Mouse (Mus musculus) spleen, postnatal 10 days (tissue): ENCODE measurements at regions not wholly inside any gene's neighbourhood (a gene's known extent, or its start where the extent isn't known, plus 50 kb on each side); places are given as distances from the start of the nearest gene placed in this dataset.

Source experiments
- DNase-seq, 2 experiments: peaks; one replicate each; pipeline ENCODE4 v3.0.0; 2021 to 2022; ENCODE audit warnings: low spot score in 2 of 2

DNA sequence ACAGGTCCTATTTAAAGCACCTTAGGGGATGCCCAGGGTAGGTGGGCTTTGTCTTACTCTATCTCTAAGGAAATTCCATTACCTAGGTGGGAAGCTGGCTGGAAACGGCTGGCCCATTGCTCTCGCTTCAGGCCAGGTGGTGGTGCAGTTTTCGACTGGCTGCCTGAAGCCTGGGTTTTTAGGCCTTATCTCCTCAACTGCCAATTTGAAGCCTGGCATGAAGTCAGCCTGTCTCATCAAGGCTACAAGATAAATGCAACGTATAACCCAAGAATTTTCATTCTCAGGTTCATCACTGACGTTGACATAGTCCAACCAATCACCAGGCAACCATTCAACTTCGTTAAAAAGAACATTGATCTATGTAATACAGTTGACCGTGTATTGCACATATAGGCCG is 417.3 kb upstream of the Gm6657 start:
- DNase-seq = no peak

DNA sequence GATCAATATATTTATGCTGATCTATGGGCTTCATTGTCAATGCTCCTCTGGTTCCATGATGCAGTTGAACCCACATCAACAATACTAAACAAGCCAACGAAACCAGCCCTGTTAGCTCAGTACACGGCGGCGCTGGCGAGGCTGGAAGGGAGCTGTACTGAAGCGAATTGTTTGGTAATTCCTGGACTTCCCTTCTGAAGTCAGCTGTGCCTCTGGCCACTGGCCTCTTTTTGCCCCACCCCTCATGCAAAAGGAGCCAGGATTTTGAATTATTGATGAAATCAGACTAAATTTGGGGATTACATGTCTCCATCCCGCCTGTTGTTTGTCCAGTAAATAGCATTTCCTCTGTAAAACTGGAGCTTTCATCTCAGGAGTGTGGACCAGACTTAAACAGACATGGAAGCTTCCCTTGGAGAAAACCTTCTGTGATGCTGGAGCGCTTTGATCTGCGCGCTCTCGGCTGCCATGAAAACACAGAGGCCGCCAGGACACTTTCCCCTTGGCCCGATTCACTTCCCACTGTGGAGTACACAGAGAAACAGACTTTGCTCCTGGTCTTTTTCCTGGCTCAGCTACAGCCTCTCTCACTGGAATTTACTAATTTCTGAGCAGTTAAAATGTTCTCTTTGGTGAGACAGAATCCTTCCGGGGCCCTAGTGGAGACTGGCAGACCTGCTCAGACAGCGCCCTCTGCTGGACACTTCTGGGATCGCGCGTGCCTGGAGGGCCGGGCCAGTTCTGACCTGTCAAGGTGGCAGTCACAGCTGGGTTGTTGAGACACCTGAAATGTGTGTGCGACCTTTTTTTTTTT is 412.9 kb upstream of the Gm6657 start:
- DNase-seq = peak; percentile 72 to 89

DNA sequence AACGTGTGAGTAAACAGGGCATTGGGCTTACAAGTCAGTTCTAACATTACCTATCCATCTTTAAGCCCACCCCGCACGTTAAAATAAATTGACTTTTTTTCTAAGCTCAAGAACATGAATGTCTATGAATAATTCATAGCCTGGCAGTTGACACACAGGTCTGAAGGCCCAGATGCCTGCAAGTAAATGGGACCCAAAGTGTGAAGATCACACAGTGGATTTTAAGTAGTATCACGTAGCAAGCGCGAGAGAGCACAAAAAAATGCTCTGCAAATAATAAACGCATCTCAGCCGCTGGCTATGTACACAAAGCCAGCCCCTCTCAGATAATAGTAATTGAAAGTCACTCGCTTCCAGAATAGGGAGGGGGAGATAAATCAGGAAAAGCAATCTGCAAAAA is 410.1 kb upstream of the Gm6657 start:
- no peak for DNase-seq

DNA sequence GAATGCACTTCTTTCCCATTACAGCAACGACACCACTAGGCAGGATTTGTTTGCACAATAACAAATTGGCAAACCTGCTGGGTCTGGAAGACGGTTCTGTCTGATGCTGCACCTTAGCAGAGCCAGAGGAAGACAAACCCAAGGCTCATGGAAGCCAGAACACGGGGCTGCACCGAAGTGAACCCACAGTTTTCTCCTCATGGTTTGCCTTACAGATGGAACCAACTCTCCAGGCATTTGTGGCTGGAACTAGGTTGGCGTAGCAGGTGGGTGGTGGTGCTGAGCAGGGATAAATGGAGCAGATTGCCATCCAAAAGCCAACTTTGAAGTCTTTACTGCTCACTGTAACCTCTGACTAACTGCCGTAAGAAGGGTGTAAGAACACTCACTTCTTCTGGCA is 408.4 kb upstream of the Gm6657 start:
- DNase-seq = no peak

DNA sequence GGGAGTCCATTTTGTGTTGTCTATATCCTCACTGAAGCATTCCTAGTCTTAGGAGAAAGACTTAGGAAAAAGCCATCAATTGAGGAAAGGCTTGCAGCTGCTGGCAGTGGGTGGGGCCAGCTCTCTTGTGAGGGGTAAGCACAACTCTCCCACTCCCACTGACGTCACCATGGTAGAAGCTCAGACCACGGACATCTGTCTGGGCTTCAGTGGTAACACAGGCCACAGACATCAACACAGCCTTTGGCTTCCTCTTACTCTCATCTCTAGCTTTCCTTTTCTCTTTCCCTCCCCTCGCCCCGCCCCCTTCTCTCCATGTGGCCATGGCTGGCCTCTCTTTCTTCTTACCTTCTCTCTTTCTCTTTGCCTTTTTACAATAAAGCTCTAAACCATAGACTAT is 407.4 kb upstream of the Gm6657 start:
- DNase-seq = no peak

DNA sequence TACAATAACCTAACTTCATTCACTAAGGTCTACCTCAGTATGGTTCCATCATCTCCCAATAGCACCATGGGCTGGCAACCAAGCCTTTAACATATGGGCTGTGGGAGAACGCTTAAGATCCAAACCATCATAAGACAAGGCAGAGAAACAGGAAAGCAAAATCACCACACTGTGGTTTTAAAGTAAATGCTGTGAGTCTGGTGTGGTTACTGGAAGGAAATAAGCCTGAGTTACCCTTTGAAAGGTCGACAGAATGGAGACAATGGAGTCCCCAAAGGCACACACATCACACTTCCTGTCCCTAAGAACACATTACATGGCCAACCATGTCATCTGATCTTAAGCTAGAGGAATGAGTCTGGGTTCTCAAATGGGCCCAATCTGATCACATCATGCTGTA is 405.8 kb upstream of the Gm6657 start:
- DNase-seq = no peak

DNA sequence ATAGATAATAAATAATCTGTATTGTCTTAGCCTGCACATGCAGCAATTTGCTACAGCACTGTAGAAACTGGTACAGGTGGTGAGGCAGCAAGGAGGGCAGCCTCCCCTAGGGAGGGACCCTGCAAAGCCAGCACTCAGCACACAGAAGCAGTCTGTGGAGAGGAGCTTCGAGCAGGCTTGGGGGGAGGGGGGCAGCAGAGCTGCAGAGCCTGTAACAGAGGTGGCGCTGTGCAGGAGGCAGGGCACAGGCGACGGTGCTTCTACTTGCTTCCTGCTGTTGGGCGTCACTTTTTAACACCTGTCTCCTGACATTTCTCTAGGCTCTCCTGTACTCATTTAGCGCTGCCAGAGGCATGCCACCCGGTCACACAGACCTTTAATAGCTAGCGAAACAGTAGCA is 404.6 kb upstream of the Gm6657 start:
- peak in 1 of 2 experiments; percentile 45 for DNase-seq

DNA sequence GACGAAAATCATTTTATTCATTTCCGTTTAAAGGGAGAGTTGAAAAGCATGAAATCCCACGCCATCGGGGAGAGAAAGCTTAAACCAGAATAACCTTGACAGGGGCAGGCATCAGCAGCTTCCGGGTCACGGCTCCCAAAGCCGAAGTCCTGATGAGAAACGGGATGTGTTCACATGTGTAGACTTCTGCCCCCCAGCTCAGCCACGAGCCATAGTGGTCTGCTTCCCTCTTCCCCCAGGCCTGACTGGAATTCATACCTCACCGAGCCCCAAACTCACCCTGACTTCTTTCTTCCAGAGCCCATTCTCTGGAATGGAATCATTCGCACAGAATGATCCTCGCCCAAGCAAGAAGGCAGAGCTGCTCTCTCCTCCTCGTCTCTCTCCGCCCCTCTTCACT is 404.2 kb upstream of the Gm6657 start:
- DNase-seq = no peak

DNA sequence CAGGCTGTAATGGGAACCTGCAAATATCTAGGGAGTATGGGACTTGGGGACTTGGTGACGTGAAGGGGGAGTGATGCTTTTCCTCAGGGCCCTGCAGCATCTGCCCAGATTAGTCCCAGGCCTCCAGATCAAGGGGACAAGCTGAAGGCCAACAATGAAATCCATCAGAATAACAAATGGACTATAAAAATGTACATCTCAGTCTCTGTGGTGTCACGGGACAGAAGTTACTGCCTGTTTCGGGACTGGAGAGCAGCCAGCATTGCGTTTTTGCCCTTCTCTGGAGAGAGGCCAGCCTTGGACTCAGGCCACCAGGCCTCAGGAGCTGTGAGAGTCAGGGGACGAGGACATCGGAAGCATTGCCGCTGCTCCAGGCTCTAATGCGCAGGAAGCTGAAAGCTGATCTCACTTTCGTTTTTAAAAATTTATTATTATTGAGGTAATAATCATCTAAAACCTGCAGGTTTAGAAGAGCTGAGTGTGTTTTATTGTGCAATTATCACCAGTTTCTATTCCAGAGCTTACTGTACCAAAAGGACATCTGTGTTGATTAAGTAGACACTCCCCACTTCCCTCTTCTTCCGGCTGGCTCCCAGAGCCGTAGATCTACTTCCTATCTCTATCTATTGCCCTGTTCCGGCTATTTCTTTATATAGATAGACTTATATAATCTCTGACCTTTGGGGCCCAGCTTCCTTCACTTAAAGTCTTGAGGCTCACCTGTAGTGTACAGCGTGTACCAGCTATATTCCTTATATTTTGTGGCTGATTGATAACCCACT is 403.0 kb upstream of the Gm6657 start:
- no peak for DNase-seq

DNA sequence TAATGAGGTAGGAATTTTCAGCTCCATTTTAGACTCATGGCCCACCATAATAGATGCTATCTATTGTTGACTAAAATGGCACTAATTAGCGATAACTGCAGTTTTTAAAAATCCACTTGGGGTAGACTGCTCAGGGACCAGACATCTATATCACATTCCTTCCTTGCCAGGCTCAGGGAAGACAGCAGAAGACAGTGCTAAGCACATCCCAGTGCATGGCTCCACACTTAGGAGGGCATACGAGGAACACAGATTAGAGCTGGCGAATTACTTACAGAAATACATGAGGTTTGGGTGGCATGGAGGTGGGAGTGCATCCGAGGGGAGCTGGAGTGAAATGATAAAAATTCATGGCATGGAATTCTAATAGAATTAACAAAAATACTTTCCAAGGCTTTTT is 395.5 kb upstream of the Gm6657 start:
- DNase-seq = no peak

DNA sequence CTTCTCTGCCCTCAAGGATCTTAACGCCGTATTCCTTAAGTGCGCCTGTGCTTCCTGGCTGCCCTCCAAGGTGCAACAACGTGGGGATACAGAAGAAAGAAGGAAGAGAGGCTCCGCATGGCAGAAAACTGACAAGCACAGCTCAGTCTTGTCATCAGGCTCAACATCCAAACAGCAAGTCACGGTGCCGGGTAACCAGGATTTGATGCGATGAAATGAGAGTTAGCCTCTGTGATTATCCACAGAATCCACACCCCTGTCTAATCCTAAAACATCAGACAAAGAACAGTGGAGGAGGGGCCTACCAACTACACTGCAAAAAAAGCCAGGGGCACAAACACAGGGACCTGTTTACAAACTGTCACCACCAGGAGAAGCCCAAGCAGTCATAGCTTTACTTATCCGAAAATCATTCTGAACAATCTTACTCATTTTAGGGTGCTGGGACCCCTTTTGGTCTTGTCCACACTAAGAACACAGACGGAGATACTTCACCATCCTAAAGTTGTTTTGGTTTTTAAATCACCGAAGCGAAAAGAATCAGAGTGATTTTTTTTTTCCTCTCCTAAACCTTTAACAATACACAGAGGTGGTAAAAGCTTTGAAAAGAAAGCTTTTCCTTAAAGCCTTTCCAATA is 394.8 kb upstream of the Gm6657 start:
- no peak for DNase-seq

DNA sequence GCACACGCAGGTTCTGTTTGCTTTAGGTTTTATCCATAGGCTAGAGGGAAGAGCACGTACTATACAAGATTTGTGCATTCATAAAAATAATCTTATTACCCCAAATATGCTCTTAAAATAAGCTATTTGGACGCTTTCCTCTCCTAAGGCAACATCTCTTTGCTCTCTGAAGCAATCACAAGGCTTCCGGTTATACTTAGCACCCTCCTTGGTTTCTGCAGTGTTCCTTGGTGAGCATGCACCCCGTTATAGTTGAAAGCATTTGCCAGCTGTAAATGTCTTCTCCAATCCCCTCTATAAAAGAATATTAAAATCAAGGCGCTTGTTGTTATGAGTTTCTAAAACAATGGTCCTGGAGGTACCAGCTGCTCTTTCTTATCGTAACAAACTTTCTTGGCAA is 386.4 kb upstream of the Gm6657 start:
- no peak for DNase-seq

DNA sequence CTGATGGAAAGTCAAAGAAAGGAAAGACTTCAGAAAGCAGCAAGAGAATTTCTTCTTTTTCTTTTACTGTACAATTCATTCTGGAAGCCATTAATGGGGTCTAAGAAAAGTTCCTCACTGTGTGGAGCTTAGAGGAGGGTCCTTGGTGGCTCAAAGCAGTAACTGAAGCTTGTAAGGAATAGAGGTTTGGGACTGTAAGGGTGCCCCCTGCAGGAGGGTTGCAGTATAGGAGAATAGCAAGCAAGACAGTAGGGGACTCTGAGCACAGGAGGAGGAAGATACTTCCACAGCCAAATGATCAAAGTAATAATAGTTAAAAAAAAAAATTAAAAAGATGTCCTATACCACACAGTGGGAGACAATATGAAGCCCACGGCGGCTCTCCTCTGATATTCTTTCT is 382.8 kb upstream of the Gm6657 start:
- peak in 1 of 2 experiments; percentile 49 for DNase-seq

DNA sequence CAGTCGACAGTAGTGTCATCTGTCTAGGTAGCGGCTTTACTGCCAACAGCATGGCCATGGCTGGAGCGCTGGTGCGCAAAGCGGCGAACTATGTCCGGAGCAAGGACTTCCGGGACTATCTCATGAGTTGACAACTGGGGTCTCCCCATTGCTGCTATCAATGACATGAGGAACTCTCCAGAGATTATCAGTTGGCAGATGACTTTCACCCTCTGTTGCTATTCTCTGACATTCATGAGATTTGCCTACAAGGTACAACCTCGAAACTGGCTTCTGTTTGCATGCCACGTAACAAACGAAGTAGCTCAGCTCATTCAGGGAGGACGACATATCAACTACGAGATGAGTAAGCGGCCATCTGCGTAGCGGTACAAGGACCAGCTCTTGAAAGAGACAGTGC is 374.6 kb upstream of the Gm6657 start:
- DNase-seq = no peak

DNA sequence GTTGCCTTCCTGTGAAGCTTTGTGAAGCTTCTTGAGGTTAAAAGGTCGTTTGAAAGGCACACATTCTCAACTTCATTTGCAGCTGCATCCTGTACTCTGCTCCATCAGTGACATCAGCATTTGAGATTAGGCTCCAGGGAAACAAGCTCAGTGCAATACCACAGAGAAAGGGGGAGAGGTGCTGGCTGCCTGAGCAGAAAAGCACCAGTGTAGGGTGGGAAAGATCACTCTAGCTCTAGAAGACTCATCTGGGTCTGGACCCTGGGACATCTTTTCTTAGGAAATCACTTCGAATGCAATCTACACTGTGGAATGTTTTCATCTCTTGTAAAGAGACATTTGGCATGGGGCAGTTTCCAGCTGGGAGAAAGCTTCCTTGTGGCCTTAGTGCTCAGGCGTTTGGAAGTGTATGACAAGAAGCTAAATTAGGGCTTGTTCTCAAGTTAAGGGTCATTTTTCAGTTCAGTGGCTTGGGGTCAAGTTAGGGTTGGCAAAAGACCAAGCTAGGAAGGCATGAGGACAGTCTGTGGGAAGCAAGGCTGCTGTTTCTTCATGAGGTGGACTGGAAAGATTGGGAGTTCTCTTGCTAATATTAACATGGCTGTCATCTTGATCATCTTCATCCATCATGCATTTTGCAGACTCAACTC is 370.5 kb upstream of the Gm6657 start:
- DNase-seq = no peak

DNA sequence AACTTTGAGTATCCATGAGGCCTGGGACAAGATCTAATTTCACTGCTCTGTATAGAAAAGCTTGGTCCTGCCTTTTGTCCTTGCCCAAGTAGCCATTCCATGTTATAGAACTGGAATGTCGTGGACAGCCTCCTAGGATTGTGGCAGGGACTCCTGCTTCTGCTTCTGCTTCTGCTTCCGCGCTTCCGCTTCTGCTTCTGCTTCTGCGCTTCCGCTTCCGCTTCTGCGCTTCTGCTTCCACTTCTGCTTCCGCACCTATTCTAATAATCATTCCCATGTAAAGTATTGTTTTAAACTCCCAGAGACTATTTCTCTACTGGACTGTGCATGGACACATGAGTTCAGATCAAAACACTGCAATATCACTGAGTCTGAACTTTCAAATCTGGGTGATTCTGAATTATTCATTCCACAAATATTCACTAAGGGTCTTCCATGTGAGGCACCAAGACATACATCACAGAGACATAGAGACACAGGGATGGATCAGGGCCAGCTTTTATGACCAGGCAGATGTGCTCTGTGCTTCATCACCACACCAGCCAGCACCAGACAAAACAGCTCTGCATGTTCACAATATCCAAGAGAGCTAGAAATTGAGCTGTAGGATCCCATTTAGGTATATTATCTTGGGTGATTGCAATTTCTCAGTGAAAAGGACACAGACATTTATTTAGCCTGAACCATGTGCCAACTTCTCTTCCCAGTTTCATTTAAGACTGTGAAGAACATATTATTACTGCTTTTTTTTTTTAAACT is 360.5 kb upstream of the Gm6657 start:
- no peak for DNase-seq

DNA sequence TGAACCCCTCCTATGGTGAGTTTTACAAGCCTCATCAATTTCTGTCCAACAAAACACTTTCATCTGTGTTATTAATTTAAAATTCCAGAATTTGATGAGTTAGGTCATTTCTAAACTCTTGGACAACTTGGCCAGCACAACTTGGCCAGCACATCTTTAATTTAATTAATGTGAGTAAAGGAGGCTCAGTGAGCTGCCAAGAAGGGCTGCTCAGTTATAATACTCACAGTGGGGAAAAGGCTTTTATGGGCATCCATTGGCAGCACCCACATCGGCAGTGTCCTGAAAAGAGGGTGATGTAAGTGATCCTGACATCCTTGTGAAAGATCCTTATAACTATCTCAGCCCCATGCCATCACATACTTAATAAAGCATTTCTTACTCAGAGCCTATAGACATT is 359.2 kb upstream of the Gm6657 start:
- DNase-seq = no peak

DNA sequence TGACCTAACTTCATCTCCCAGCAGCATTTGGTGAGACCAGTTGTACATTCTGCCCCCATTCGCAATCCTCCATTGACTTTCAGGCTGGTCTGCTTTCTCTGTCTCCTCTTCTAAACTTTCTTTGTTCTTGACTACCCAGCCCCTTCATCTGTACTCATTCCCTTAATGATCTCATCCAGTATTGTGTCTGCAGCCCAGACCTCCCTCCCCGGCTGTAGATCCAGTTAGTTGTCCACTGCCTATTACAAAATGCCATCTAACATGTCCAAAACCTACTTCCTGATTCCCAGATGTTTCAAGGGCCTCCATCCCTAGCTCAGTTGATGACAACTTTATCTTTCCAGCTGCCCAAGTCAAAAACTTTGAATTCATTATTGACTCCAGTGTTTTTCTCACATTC is 357.8 kb upstream of the Gm6657 start:
- DNase-seq = no peak

DNA sequence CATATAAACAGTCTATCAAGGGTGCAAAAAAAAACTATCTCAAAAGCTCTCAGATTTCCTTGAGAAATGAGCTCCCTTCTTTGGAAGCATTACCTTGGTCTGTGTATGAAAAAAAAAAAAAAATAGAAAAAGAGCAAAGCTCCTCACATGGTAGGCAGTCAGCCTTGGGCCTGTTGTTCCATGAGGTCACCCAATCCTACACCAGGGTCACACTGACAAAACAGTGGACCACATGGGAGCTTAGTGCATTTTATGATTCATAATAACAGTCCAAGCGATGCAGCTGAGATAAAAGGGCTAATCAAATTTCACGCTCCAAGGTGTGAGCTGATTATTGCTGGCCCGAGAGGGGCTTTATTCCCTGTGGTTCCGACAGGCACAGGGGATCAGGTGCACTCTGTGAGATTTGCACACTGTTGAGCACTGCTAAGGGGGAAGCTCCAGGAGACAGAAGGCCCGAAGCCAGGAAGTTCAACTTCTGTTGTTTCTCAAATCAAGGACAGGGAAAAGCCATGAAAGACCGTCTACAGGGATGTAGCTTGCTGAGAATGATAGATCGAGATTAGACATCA is 352.1 kb upstream of the Gm6657 start:
- DNase-seq = no peak

DNA sequence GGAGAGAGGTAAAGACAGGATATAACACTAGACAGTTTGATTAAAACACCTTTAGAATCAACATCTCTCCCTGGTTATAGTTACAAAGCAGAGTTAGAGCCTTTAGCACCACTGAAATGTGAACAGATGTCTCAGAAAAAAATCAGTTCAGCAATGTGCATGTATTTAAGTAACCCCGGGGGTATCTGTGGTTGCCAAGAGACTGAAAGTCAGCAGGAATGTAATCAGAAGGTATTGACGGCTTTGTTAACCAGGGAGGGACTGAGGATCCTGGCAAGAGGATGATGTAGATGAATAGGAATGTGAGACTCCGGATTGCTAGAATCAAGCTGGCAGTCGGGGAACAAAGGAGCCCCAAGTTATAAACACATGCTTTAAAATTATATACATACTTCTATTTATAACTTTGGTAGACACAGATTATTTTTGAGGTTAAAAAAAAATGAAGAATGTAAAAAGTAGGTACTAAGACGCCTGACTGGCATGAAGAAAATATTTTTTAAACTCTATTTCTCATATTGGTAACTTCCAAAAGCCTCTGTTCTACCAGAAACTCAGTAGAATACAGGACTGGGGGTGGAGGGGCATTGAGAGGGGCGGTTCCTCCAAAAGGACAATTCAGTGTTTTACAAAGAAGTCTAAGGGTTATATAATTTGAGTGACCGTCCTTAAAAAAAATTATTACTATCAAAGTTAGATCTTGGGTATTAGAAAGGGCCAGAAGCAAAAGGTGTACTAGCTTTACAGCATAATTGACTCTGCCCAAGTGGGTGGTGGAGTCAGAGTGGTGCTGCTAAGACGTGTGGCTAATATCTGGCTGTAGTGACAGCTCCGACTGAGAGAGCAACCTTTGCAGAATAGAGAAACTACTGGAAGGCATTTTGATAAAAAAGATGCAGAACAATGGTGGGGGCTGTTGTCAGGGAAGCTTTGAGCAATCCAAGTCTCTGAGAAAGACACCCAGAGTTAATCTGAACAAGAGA is 341.2 kb upstream of the Gm6657 start:
- no peak for DNase-seq
